ENCODE assay signal across 15 mouse cellular contexts in genomic region chr13:111344981-111345380, GRCm38 (mm10).
"Had no signal": no experiment of that assay in that cellular context is flagged by ENCODE, and none has a peak within 500 bp of the region (broad histone marks: within the 10 kb centered on the region; RNA-seq: fewer than 3 reads in every experiment).

No protein-coding gene starts in this region.

- H3K9me3 ChIP-seq: midbrain, embryonic 10.5 days; midbrain, embryonic 12.5 days; neural tube, embryonic 13.5 days had no signal

- H3K4me3 ChIP-seq: midbrain, embryonic 10.5 days; midbrain, embryonic 12.5 days; myocyte; neural tube, embryonic 13.5 days had no signal

- H3K9ac ChIP-seq: lung, embryonic 14.5 days; midbrain, embryonic 12.5 days; neural tube, embryonic 13.5 days had no signal

- H3K27ac ChIP-seq: midbrain, embryonic 10.5 days; midbrain, embryonic 12.5 days; neural tube, embryonic 13.5 days had no signal

- H3K27me3 ChIP-seq: midbrain, embryonic 12.5 days; neural tube, embryonic 13.5 days had no signal

- DNase-seq: lung, adult 18-20 months; lung, embryonic 14.5 days; lung, postnatal 10 days; lung, postnatal 4 days; midbrain, embryonic 14.5 days; right cerebral cortex, postnatal 14 days; spleen, adult 18-20 months; thymus, adult 18-20 months; thymus, postnatal 14 days; thymus, postnatal 36 days had no signal

- ATAC-seq: midbrain, embryonic 16.5 days had no signal

- H3K36me3 ChIP-seq: midbrain, embryonic 10.5 days; midbrain, embryonic 12.5 days; neural tube, embryonic 13.5 days had no signal

- H3K4me2 ChIP-seq: lung, embryonic 14.5 days; midbrain, embryonic 12.5 days; neural tube, embryonic 13.5 days had no signal
